Mouse (Mus musculus) heart, adult 2 months (tissue): Measurements from ENCODE around the gene Dnase1l1. TPM values are rescaled to one million over a fixed set of nuclear protein-coding genes. Genes with fewer than 3 reads are reported as not detected.
A peak's percentile ranks its signal among the peaks of the same experiment; 100 is the strongest.

Experiments
- DNase-seq, 2 experiments: peaks; one replicate each; pipeline ENCODE4 v3.0.0; 2021
- H3K27ac ChIP-seq: fragments of 200-600 bp; 2 replicates; pipeline ENCODE4 v1.8.1; 2022
- H3K27me3 ChIP-seq: fragments of 200-500 bp; 2 replicates; pipeline ENCODE4 v1.6.1; 2012; ENCODE audit warnings: mild to moderate bottlenecking, low read length, inconsistent platforms, mixed read lengths; ENCODE audit not compliant: control insufficient read depth, insufficient read depth
- H3K36me3 ChIP-seq: fragments of 200-500 bp; 2 replicates; pipeline ENCODE4 v1.6.1; 2012; ENCODE audit warnings: low read length, inconsistent platforms; ENCODE audit not compliant: control insufficient read depth, insufficient read depth
- H3K4me1 ChIP-seq: fragments of 200-500 bp; 2 replicates; pipeline ENCODE4 v1.6.1; 2011; ENCODE audit warnings: low read length; ENCODE audit not compliant: control insufficient read depth, insufficient read depth
- H3K4me3 ChIP-seq: fragments of 200-600 bp; 2 replicates; pipeline ENCODE4 v1.8.1; 2022
- H3K79me2 ChIP-seq: fragments of 200-500 bp; replicated peaks from 2 replicates; pipeline ENCODE4 v1.6.1; 2012; ENCODE audit warnings: mild to moderate bottlenecking, inconsistent platforms, low read length, moderate library complexity, mixed read lengths; ENCODE audit not compliant: control insufficient read depth, insufficient read depth
- H3K9ac ChIP-seq: fragments of 200-500 bp; 2 replicates; pipeline ENCODE4 v1.6.1; 2012; ENCODE audit warnings: low read depth, mild to moderate bottlenecking, control low read depth, inconsistent platforms, low read length, mixed read lengths
- CTCF ChIP-seq: fragments of 200-600 bp; IDR thresholded peaks from 2 replicates; pipeline ENCODE4 v1.8.1; 2022; ENCODE audit warnings: antibody characterized with exemption, mild to moderate bottlenecking, moderate library complexity
- EP300 ChIP-seq: fragments of 200-500 bp; IDR thresholded peaks from 2 replicates; pipeline ENCODE4 v1.6.1; 2011; ENCODE audit warnings: low read depth, low read length, control low read depth; ENCODE audit not compliant: insufficient read depth
- POLR2A ChIP-seq: fragments of 200-500 bp; IDR thresholded peaks from 2 replicates; pipeline ENCODE4 v1.6.1; 2011; ENCODE audit warnings: mild to moderate bottlenecking, low read depth, low read length, control low read depth; ENCODE audit not compliant: insufficient read depth
- WGBS: fragments of 180-500 bp; shearing (Covaris S2); methylation state at CpG from one replicate; pipeline ENCODE4 v1.1.7; 2018; 5-methylcytosine and 5-hydroxymethylcytosine counted together
- intact Hi-C: fragments of 180-260 bp; cut with DNase I; formaldehyde crosslinking; loops from one replicate; pipeline ENCODE4 v1.15.1; 2025
- polyA plus RNA-seq: library from polyadenylated mRNA; depleted of rRNA; stranded (reverse); fragments of >200 nt; gene quantifications from 2 replicates; pipeline ENCODE4 v1.2.3, GENCODE M21; 2012
- total RNA-seq, 2 experiments: library from RNA; stranded (reverse); gene quantifications; 2 replicates each; pipeline ENCODE4 v1.2.3; 2021

Dnase1l1 gene
- total and polyA plus RNA-seq, 3 experiments = 15.4 to 21.2 (median 19.7) TPM

- Histone ChIP-seq H3K79me2 (no peaks in the 10 kb centered on the region), H3K9ac (peak overlapping the region; percentile 69), H3K36me3 (peaks cover 5% of the 10 kb centered on the region), H3K4me1 (peaks cover 2% of the 10 kb centered on the region), H3K27me3 (no peaks in the 10 kb centered on the region), H3K27ac (peak overlapping the region; percentile 76), H3K4me3 (peak overlapping the region; percentile 66)
- TF ChIP-seq EP300 (no peak), POLR2A (0 out of 2 replicates have a peak, but pooled peaks have one; percentile 6)
- 19% methylated on average over 27 of the region's 27 CpGs for WGBS
- intact Hi-C loops = loop anchor here (2.0 to 5.0 kb wide), 2 partner anchors 26 to 101 kb away; partner anchors contain the start of genes Atp6ap1, Slc10a3 and Ubl4a
- peak; percentile 31 for DNase-seq
Measured at GRCm38 (mm10) chrX:74270902-74271551, 11.1 kb downstream of the Dnase1l1 start.

GRCm38 (mm10) chrX:74270062-74270901, 11.9 kb downstream of the Dnase1l1 start, which contains the start of gene Rpl10:
Rpl10 (plus strand) TSS chrX:74270812.
- H3K36me3 ChIP-seq = peaks cover 5% of the 10 kb centered on the region
- H3K27me3 ChIP-seq = no peaks in the 10 kb centered on the region
- H3K4me1 ChIP-seq = peaks cover 2% of the 10 kb centered on the region
- DNase-seq = peak; percentile 83 to 93
- peak within 1 kb of the TSS; percentile 66 for H3K4me3 ChIP-seq
- H3K27ac ChIP-seq = peak within 1 kb of the TSS; percentile 99
- H3K9ac ChIP-seq = peak within 1 kb of the TSS; percentile 72
- WGBS = 17% methylated on average over 42 of the region's 42 CpGs
- intact Hi-C loops = loop anchor here (2.0 to 5.0 kb wide), 2 partner anchors 27 to 102 kb away; partner anchors contain the start of genes Atp6ap1, Slc10a3 and Ubl4a
- TF ChIP-seq CTCF (peak; percentile 62), POLR2A (peak; percentile 98), EP300 (no peak; the same call in none of the 2 replicates)
- H3K79me2 ChIP-seq = no peaks in the 10 kb centered on the region

- 24% methylated on average over 3 of the region's 3 CpGs for WGBS
- Histone ChIP-seq H3K9ac (peak overlapping the region; percentile 70), H3K27ac (peak overlapping the region; percentile 99), H3K27me3 (no peaks in the 10 kb centered on the region), H3K4me1 (peaks cover 2% of the 10 kb centered on the region), H3K79me2 (no peaks in the 10 kb centered on the region), H3K36me3 (peaks cover 5% of the 10 kb centered on the region), H3K4me3 (peak overlapping the region; percentile 63)
- intact Hi-C loops = loop anchor here (2.0 to 5.0 kb wide), 2 partner anchors 27 to 103 kb away; partner anchors contain the start of genes Atp6ap1, Slc10a3 and Ubl4a
- no peak for DNase-seq
- TF ChIP-seq POLR2A (no peak), EP300 (no peak), CTCF (no peak)
Measured at GRCm38 (mm10) chrX:74269736-74270061, 12.4 kb downstream of the Dnase1l1 start.

- Histone ChIP-seq H3K27ac (no peak overlapping the region), H3K27me3 (no peaks in the 10 kb centered on the region), H3K4me3 (no peak overlapping the region), H3K79me2 (no peaks in the 10 kb centered on the region), H3K4me1 (peaks cover 4% of the 10 kb centered on the region; the same call in 1 of the 2 replicates), H3K36me3 (no peaks in the 10 kb centered on the region), H3K9ac (no peak overlapping the region)
- TF ChIP-seq EP300 = no peak
- TF ChIP-seq CTCF = no peak
- no peak for TF ChIP-seq POLR2A
- intact Hi-C loops = no loop called here
- no peak for DNase-seq
- WGBS = 86% methylated on average over 3 of the region's 3 CpGs
Measured at GRCm38 (mm10) chrX:74257746-74258145, 24.4 kb downstream of the Dnase1l1 start.

- TF ChIP-seq EP300 = no peak
- no peak for TF ChIP-seq CTCF
- TF ChIP-seq POLR2A = no peak
- Histone ChIP-seq H3K27me3 (no peaks in the 10 kb centered on the region), H3K27ac (peak overlapping the region; percentile 85), H3K9ac (peak overlapping the region; percentile 91), H3K79me2 (no peaks in the 10 kb centered on the region), H3K36me3 (no peaks in the 10 kb centered on the region), H3K4me3 (peak overlapping the region; percentile 64), H3K4me1 (peaks cover 4% of the 10 kb centered on the region; the same call in 1 of the 2 replicates)
- intact Hi-C loops = no loop called here
- no peak for DNase-seq
- WGBS = 23% methylated on average over 31 of the region's 31 CpGs
Measured at GRCm38 (mm10) chrX:74254888-74255565, 27.1 kb downstream of the Dnase1l1 start.
